In the genomic region with DNA sequence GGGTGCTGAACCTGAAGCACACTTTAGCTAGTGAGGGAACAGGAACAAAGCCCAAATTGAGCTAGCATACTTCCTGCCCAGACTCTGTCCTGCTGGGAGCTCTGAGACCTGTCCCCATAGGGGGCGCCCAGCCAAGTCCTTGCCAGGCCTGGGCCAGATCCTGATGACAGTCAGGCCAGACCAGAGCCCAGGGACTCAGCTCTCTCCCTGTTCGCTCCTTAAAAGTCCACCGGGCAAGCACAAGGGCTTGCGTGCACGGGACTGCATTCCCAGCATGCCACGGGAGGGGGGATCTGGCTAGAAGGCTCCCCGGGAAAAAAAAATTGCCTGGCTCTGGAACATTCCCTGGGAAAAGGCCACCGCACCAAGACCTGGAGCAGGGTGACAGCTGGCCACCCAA, we compare ENCODE assay signal across 10 mouse cellular contexts. TPM values are rescaled to one million over a fixed set of nuclear protein-coding genes. Genes with fewer than 3 reads are reported as not detected.
DNase-seq lines count a peak whose midpoint lies in the region; TF ChIP-seq lines count a peak whose summit lies in the region.
"Had no signal": no experiment of that assay in that cellular context is flagged by ENCODE, and none has a peak within 500 bp of the region (broad histone marks: within the 10 kb centered on the region; RNA-seq: fewer than 3 reads in every experiment).

No protein-coding gene starts in this region.

- TF ChIP-seq POLR2A in small intestine, adult 2 months (IDR thresholded peaks at IDR 0.05; ENCODE audit: low read depth, low read length) = no peak

- 0 out of 2 replicates have a peak overlapping the region, but pooled peaks have one; percentile 29 for H3K27ac ChIP-seq in small intestine, adult 2 months (ENCODE audit: insufficient read depth, low read depth, low read length)

- peak; percentile 18 for DNase-seq in cerebellum, adult 11-12 months
- no peak for DNase-seq in cerebellum, adult 9-11 months
- DNase-seq in right cerebral cortex, postnatal 4 days = peak; percentile 28
- DNase-seq in right cerebral cortex, adult 2 months (ENCODE audit: low spot score in 2 of 2) = no peak
- DNase-seq in heart, postnatal 14 days = peak; percentile 78 to 87
- no peak for DNase-seq in spleen, postnatal 36 days (ENCODE audit: low spot score in 2 of 2)
- no peak for DNase-seq in frontal cortex, postnatal 25 days (ENCODE audit: low spot score in 2 of 2)

- no peaks in the 10 kb centered on the region for H3K36me3 ChIP-seq in small intestine, adult 2 months (ENCODE audit: control insufficient read depth, insufficient read depth, low read length)

- intact Hi-C loops in heart, postnatal 14 days (cut with DNase I) = no loop called here

- no peak for TF ChIP-seq CTCF in small intestine, adult 2 months (IDR thresholded peaks at IDR 0.05; ENCODE audit: extremely low read depth, insufficient read length, insufficient replicate concordance, low read depth, low read length)

- peaks cover 2% of the 10 kb centered on the region; the same call in 1 of the 2 replicates for H3K4me1 ChIP-seq in small intestine, adult 2 months (ENCODE audit: control insufficient read depth, insufficient read depth, insufficient read length, low read length)

- 50% methylated on average over 8 of the region's 8 CpGs for WGBS in small intestine, adult 2 months

- no peaks in the 10 kb centered on the region for H3K27me3 ChIP-seq in small intestine, adult 2 months (ENCODE audit: control insufficient read depth, insufficient read depth, low read length)

- no peak overlapping the region for H3K4me3 ChIP-seq in small intestine, adult 2 months (ENCODE audit: low read depth, low read length)

RNA-seq across cellular contexts. Expression of gene Tmem270, which starts 41.4 kb away (rescaled TPM):
- total RNA-seq in heart, postnatal 14 days (2021) = not detected
- not detected in 2 replicates for polyA plus RNA-seq in small intestine, adult 2 months (2012; rRNA removed)
- total RNA-seq: neutrophil, adult 5-6 weeks had no signal
- polyA plus RNA-seq: intestine, embryonic 14.5 days had no signal

RNA-seq across cellular contexts. Expression of gene Cldn13, which starts 50.2 kb away (rescaled TPM):
- not detected for total RNA-seq in heart, postnatal 14 days (2021)
- polyA plus RNA-seq in small intestine, adult 2 months (2012; rRNA removed) = not detected in 2 replicates
- total RNA-seq: neutrophil, adult 5-6 weeks had no signal

Comparison
In these comparisons a context has a peak if more than half of its experiments do, and no peak if none do; other contexts are left out.
1. DNase-seq: peak in cerebellum, adult 11-12 months (single experiment), right cerebral cortex, postnatal 4 days (single experiment) and heart, postnatal 14 days (2 of 2); none in cerebellum, adult 9-11 months (single experiment), right cerebral cortex, adult 2 months (0 of 2), spleen, postnatal 36 days (0 of 2) and frontal cortex, postnatal 25 days (0 of 2).